Mouse (Mus musculus): ENCODE data around the gene Mtus2. TPM values are rescaled to one million over a fixed set of nuclear protein-coding genes. Genes with fewer than 3 reads are reported as not detected.

The Mtus2 gene
- total RNA-seq (2023): 1 to 10 TPM in 1 of 2 experiments, under 1 TPM in 1; 0.82 to 1.1 TPM

GRCm38 (mm10) chr5:147956821-147957564, at the start of gene Mtus2:
TSS of gene Mtus2 (plus strand) at chr5:147957320.

Other genes with a start within 250 kb of the Mtus2 start
- 1 to 10 TPM; 1.3 to 3.7 TPM for gene Flt1, start 231.3 kb upstream of the Mtus2 start, total RNA-seq (2023)
- 10 to 100 TPM; 86.1 to 88.2 TPM for gene Pomp, start 96.9 kb upstream of the Mtus2 start, total RNA-seq (2023)
- gene Slc46a3, start 62.5 kb upstream of the Mtus2 start, total RNA-seq (2023): 10 to 100 TPM; 12.9 to 15.7 TPM